Mouse (Mus musculus) right cerebral cortex, postnatal 25 days (tissue): ENCODE results near the gene S100a2.

Source experiments
- DNase-seq: peaks from one replicate; pipeline ENCODE4 v3.0.0; 2022

Gene S100a2

GRCm38 (mm10) chr3:90621552-90621951 is 31.5 kb downstream of the S100a2 start:
- no peak for DNase-seq

- DNase-seq = no peak
These were observed 33.5 kb downstream of the S100a2 start for GRCm38 (mm10) chr3:90623435-90624071.

GRCm38 (mm10) chr3:90625496-90625895 is 35.4 kb downstream of the S100a2 start:
- DNase-seq = no peak

GRCm38 (mm10) chr3:90626266-90627021 is 36.4 kb downstream of the S100a2 start:
- DNase-seq = no peak

- no peak for DNase-seq
These were observed 37.3 kb downstream of the S100a2 start for GRCm38 (mm10) chr3:90627366-90627765.

- no peak for DNase-seq
These were observed 37.8 kb downstream of the S100a2 start for GRCm38 (mm10) chr3:90627807-90628206.

GRCm38 (mm10) chr3:90629298-90629697 is 39.3 kb downstream of the S100a2 start:
- no peak for DNase-seq

DNA sequence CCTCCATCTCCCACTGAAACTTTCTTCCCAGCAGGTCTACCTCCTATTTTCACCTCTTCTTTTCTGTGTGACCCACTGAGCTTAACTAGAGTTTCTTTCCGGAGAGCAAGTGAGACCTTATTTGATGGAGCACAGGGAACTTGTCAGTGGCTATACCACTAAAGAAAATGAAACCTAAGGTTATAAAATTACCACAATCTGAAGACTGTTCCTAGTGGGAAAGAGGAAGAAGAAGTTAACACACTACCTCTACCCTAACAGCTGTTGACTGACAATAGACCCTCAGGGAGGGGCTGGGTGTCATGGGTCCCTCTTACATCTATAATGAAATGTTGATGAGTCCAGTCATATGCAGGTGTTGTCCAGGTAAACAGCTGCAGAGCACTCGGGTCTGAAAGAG is 41.9 kb downstream of the S100a2 start:
- DNase-seq = no peak

DNA sequence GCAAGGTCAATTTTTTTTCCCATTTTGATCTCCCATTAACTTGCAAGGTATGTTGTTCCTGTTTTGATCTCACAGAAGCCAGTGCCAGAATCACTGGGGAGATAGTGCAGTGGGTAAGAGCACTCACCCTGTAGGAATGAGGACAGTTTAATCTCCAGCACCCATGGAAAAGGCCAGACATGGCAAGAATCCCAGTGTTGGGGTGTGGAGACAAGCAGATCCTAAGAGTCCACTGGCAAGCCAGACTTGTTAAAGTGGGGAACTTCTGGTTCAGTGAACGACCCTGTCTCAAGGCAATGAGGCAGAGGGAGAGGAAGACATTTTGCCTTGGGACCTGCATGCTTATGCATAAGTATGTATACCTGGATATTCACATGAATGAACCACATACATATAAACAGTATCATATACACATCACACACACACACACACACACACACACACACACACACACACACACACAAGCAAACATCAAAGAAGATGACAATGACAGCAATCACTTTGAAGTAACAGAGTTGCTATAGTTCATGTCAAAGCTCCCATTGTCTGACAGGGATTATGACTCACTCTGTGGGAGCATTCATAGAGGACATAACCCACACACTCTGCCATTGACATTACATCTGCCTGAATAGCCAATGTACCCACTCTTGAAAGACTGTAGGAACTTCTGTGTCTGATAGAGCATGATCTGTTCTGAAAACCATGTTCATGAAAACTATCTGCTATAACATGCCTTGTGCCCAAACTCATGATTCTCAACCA is 48.6 kb downstream of the S100a2 start:
- no peak for DNase-seq

- DNase-seq = no peak
These were observed 49.6 kb downstream of the S100a2 start for GRCm38 (mm10) chr3:90639511-90640154.

- no peak for DNase-seq
These were observed 50.9 kb downstream of the S100a2 start for GRCm38 (mm10) chr3:90640981-90641380.
